Mouse (Mus musculus): ENCODE results near the gene Mansc1.

Gene Mansc1

DNA sequence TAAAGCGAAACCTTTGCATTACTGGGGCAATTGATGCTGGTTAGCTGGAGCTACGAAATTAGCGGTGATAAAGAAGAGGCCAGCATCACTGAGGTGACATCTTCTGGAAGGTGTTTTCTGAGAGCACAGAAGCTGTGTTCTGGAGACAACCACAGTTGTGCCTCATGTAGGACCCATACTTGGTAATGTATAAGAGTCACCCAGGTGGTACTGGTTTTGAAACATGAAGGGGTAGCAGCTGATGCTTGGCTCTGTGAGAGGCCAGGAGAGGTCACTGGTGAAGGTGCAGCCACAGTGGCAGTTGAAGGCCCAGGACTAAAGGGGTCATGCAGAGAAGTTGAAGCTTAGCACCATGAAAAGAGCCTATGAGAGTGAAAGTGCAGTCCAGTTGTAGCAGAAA is 6.9 kb upstream of the Mansc1 start, which contains the start of gene Borcs5:
Gene Borcs5 (plus strand): TSS at position 301 of the 400 bp plus-strand sequence.
- DNase-seq (ENCODE audit: low spot score), result no peak

DNA sequence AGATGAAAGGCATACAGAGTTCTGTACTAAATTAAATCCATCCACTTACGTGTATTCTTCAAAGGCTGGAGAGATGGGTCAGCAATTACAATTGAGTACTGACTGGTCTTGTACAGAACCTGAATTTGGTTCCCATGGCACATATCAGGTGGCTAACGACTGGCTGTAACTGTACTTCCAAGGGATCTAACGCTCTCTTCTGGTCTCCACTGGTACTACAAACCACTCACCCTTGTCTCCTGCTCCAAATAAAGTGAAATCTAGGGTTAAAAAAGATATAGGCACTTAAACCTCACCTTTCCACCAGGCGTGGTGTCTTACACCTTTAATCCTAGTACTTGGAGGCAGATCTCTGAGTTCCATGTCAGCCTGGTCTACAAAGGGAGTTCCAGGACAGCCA is 4.2 kb upstream of the Mansc1 start:
- no peak for DNase-seq (ENCODE audit: low spot score)

DNA sequence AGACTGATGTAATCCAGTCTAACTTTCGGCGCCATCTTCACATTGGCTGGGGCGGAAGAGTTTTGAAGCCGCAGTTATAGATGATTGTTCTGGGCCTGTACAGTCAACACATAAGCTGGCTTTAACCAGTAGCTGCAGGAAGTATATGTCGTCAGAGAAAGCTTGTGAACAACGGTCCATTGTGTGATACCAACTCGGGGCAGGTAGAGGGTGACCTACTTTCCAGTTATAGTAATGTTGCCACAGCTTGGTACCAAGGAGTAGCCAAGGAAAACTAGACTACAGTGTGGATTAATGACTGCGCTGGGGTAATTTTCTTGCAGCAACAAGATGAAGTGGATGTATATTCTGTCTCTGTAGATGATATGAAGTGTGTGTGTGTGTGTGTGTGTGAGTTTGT is 1.3 kb upstream of the Mansc1 start:
- no peak for DNase-seq (ENCODE audit: low spot score)

DNA sequence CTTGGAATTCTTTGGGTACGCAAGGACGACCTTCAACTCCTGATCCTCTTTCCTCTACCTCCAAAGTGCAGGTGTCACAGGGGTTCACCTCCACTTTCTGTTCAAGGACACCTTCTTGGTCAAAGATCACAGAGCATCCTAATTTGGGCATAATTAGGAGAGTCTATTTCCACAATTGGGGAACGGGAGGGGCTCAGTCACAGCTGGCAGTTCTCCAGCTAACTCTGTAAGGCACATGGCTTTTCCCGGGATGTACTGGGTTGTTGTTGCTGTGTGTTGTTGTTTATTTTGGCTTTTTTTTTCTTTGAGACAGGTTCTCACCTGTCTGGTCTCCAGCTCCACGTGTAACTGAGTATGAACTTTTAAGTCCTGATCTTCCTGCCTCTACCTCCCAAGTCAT is 468 bp upstream of the Mansc1 start:
- no peak for DNase-seq (ENCODE audit: low spot score)

DNA sequence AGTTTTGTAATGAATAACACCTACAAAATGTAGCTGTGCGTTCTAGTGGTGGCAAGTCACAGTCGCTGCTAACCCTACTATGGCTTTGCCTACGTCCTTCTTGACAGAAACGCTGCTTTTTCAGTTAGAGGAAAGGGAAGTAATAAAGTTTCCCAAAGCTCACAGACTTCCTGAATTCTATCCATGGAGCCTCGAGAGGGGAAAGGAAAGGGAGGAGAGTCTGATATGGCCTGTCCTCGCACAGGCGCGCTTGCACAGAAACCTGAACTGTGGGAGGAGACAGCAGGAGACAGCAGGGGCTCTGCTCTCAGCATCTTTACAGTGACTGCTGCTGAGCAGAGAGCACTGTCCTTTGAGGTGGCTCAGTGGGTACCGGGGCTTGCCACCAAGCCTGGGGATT is 1.8 kb downstream of the Mansc1 start:
- no peak for DNase-seq (ENCODE audit: low spot score)

DNA sequence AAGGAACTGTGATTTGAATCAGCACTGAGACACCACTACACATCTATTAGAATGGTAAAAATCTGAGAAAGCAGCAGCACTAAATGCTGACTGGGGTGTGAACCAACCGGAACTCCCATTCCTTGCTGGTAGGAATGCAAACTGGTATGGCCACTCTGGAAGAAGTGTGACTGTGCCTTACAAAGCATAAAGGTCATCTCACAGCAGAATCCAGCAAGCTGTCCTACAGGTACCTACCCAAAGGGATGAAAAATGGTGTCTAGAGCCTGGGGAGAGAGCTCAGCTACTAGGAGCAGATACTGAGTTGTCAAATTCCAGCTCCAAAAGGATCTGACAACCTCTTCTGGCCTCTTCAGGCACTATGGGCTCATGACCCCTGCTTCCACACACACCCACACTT is 5.7 kb downstream of the Mansc1 start:
- no peak for DNase-seq (ENCODE audit: low spot score)

DNA sequence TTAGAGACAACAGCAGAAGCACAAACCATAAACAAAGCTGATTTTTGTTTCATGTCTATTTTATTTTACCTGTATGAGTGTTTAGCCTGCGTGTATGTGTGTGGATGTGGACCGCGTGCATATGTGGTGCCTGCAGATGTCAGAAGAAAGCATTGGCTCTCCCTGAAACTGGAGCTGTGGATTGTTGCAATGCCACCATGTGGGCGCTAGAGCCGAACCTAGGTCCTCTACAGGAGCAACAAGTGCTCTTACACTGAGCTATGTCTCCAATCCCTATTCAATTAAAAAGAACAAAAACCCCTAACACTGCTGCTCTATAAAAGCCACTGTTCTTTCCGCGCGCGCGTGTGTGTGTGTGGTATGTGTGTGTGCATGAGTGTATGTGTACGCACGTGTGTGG is 6.9 kb downstream of the Mansc1 start:
- DNase-seq (ENCODE audit: low spot score), result no peak

DNA sequence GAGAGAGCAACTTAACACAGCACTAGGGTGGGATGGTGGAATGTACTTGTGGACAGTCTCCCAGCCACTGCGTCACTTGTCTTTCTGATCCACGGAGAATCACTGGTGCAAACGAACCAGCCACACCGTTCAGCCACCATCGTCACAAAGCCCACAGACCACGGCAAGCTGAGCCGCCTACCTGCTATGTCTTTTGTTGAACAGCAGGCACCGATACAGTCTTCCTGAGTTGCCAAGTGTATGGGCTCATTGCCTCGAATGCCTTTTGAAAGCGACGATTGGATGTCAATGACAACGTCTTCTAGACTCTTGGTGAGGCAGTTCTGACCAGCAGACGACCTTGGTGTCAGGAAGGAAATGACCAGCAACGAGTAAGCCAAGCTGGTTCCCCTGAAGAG is 10.7 kb downstream of the Mansc1 start:
- no peak for DNase-seq (ENCODE audit: low spot score)

DNA sequence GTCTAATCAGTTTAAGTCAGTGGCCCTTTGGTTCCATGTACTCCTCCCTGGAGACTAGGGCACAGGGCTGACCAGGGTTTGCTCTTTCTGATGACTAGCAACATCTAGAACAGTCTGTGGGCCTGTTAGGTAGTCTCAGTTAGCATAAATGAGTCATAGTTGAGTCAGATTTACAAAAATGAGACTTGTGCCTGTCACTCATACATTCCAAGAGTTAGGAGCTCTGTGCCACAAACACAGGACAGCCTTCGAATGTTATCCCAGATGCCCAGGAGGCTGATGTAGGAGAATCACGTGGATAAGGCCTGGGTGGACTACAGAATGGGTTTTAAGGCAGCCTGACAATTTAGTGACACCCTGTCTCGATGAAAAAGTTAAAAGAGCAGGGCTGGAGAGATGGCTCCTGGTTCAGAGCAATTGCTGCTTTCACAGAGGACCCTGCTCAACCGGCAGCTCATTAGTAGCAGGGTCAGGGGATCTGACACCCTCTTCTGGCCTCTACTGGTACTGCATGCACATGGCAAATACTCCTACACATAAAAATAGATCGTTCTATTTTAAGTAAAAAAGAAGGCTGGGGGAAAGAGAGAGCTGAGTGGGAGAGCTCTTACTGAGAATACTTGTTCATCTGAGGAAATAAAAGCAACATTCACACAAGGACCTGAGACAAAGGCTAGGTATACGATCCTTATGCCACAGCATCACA is 11.3 kb downstream of the Mansc1 start:
- DNase-seq (ENCODE audit: low spot score), result no peak

DNA sequence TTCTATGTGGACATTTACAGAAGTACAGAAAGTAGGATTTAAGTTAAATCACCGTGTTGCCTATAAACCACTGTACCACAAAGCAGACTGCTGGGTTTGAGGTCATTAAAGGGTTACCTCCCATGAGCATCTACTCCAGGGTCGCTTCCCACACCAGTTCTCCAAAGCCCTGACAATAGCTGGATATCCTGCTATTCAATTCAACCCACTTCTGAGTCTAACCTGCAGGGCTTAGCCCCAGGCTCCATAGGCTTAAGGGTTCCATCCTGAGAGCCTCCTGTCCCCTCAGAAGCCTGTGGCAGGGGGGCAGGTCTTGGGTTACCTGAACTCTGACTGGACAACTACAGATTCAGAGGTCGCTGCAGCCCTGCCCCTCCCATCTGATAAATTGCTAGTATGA is 12.2 kb downstream of the Mansc1 start:
- DNase-seq (ENCODE audit: low spot score), result no peak

DNA sequence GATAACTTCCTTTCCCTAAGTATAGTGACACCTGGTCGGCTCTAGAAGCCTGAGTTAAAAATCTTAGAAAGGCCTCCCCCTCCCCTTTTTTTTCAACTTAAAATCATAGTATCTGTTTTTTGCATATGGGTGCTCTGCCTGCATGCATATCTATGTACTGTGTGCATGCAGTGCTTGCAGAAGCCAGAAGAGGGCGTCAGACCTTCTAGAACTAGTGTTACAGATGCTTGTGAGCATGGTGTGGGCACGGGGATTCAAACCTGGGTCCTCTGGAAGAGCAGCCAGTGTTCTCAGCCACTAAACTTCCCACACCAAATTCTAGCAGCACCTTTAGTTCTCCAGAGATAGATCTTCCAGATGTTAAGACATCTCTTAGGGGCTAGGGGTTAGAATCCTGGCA is 14.7 kb downstream of the Mansc1 start:
- no peak for DNase-seq (ENCODE audit: low spot score)

DNA sequence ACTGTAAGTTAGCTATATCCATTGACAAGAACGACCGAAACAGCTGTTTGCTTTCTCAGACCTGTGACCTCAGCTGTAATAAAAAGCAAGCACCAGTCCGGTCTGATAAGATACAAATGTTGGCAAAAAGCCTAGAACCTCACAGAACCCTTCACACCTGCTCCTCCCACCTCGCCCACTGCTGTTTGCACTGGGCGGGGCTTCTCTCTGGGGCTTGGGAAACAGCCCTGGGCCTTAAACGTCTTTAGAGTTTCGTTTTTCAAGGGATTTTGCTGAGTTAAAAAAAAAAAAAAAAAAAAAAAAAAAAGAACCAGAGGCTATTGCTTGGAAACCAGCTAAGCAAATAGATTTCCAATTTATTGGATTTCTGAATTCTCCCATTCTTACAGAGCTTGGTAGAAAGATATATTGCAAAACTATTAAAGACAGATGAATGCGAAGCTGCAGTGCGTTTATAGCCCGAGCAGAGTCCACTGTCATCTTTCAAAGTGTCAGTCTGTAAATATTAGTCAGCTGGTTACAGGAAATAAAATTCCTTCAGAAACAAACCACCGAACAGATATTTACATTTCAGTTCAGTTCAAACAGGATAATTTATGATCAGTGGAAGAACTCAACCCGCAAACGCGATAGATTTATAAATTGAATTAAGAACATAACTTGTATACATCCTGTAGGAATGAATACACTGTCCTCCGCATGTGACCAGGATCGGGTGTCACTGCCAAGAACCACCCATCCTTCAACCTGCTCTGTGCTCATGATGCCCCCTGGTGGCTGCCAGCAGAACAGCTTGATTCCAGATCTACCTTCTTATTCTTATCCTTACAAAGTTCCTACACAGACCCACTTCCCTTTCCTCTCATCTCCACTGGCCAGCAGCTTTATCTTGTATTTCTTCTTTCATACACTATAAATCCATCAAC is 17.3 kb downstream of the Mansc1 start:
- DNase-seq (ENCODE audit: low spot score), result peak; percentile 67

DNA sequence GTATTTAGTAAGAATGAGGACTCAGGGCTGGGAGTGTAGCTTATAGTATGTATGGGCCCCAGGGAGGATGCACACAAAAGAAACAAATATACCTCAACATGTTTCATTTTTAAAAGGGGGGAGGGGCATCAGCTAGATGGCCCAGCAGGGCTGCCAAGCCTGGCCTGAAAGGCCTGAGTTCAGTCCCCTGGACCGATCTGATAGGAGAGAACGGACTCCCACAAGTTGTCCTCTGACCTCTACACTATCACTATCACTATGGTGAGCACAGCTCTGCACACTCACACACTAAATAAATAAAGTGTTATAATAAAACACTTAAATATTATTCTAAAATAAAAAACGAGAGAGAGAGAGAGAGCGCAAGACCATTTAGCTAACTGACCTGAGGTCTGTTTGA is 18.0 kb downstream of the Mansc1 start:
- no peak for DNase-seq (ENCODE audit: low spot score)

DNA sequence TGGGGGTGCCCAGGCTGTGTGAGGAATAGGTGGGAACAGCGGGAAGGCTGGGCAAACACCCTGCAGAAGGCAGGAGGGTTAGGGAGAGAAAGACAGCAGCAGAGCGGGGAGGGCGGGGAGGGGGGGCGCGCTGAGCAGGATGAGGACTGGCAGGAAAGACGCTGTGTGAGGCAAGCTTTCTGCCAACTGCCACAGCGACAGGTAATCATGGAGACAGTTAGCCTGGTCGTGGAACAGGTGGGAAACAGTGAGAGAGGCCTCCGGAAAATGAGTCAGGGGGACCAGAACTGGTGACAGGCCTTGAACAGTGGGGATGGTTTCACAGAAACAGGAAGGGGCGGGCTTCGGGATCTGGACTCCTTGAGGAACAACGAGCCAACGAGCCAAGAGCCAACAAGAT is 20.4 kb downstream of the Mansc1 start:
- no peak for DNase-seq (ENCODE audit: low spot score)

DNA sequence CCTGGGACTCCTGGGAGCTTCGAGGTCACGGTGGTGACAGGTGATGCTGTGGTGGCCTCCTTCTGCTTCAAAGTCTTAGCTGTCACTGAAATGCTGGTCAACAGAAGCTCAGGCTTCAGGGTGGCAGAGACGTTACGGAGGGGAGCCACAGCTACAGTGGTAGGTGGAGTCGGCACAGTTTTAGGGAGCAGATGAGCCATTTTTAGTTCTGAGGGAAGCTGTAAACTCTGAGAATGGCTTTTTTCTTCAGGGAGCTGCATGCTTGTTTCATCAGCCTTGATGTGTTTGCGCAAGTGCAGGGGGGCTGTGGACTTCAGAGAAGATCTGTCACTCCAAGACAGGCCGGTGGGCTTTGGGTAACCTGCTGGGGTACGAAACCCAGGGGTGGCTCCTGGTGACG is 21.9 kb downstream of the Mansc1 start:
- DNase-seq (ENCODE audit: low spot score), result no peak

DNA sequence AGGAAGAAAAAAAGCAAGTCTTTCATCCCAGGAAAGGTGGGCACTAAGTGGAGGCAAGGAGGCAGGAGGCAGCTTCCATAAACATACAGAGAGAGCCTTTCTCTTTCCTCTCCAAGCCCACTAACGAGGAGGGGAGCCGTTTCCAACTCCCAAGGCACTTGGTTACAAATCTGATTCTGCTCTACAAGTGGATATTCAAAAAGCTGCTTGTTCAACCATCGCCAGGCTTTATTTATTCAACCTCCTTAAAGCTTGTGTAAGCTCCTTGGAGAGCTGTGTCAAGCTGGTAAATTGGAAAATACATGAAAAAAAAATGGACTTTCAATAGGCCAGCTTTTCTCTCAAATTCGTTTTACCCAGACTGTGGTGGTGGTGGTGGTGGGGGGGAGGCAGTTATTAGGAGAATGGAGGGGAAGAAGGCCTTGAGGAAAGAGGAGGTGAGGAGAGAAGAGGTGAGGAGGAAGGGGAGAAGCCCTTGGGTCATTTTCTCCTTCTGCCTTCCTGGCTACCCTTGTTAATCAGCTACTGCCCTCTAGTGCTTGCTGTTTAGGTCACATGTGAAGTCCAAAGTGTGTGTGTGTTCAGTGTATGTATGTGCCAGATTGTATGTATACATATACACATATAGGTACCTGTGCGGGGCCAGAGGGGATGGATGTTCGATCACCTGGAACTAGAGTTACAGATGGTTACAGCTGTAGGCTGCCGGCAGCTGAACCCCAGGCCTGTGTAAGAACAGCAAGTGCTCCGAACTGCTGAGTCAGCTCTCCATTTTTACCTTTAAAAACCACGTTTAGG is 25.1 kb downstream of the Mansc1 start:
- DNase-seq (ENCODE audit: low spot score), result no peak

DNA sequence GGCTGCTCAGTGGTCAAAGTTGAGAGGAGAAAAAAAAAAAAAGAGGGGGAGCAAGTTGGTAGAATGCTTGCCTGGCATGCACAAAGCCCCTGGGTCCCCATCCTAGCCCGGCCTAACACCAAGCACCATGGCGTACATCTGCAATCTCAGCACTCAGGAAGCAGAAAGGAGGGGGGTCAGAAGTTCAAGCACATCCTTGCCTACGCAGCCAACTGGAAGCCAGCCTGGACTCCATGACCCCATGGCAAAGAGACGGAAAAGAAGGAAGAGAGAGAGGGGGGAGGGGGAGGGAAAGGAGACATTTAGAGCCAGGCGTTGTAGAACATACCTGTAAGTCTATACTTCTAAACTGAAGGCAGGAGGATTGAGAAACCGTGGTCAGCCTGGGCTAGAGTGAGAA is 25.7 kb downstream of the Mansc1 start:
- DNase-seq (ENCODE audit: low spot score), result no peak

DNA sequence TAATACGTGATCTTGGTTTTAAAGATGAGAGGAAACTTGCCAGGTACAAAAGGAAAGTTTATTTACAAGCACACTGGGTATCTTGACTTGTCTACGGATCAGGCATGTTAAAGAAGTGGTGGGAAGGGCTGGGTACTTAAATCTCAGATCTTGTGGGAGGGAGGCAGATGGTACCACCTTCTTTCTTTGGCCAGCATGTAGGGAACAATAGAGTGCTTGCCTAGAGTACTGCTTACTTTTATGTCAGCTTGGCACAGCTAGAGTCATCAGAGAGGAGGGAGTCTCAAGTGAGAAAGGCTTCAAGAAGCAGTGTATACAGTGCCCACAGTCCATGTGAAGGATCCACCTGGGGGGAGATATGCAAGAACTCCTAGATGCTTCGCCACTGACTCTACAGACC is 27.1 kb downstream of the Mansc1 start:
- DNase-seq (ENCODE audit: low spot score), result no peak

DNA sequence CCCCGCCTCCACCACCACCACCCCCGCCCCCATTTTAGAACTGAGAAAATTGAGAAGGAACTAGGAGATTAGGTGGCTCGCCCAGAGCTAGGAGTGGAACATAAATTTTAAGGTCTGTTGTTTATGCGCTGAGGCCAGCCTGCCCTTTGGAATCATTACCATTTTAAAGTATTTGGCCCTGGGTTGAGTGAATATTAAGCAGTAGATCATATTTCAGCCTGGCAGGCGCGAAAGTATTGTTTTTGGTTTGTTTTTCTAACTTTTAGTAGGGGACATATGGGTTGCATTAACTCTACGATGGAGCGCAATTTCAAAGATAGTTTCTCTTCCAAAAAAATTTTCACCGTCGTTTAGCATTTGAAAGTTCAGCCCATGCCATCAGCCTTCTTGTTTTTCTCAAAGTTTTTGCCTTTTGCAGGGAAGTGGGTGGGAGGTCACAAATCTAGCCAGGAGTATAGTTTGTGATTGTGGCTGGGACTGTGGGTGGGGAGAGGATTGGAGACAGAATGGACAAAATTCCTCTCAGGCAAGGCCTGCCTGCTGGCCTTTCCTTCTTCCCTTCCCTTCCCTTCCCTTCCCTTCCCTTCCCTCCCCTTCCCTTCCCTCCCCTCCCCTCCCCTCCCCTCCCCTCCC is 29.8 kb downstream of the Mansc1 start:
- DNase-seq (ENCODE audit: low spot score), result no peak

DNA sequence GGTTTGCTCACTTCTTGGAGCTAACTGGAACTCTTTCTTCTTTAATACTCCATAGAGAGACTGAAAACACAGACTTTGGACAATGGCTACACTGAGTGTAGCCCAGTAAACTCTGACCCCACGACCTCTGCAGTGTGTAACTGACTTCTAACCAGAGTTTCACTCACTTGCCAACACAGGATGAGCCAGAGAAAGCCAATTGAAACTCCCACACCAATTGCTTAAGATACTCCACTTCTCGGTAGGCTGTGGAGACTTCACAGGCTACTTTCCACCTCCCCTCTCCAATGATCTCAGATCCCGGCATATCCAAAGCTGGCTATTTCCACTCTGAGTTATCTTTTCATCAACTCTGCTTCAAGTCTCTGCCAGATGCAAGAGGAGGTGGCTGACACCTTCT is 30.5 kb downstream of the Mansc1 start:
- no peak for DNase-seq (ENCODE audit: low spot score)

DNA sequence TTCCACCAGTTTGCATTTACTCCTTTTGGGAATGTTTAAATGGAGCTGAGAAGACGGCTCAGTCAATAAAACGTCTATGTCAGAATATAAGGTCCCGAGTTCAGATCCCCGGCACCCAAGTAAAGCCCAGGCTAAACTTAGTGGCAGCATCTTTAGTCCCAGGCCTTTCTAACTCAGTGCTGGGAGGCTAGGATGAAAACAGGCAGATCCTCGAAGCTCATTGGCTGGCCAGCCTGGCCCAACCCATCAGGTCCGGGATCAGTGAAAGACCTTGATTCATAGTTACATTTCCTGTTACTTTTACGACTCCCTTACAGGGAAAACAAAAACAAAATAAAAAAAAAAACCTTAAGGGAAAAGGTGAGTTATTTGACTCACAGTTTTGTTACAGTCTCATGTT is 31.2 kb downstream of the Mansc1 start:
- no peak for DNase-seq (ENCODE audit: low spot score)

DNA sequence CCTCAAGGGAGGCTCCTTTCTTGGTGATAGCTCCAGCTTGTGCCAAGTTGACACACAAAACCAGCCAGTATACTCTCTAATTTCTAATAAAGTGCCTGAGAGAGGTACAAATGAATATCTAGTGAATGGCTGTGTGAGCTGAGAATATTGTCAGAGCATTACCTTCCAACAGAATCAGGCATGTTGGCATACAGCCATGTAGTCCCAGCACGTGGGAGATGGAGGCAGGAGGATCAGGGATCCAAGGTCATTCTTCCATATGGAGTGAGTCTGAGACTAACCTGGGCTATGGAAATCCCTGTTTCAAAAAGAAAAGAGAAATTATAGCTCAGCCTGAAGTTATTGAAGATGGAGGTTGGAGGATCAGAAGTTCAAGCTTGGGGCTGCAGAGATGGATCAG is 33.0 kb downstream of the Mansc1 start:
- no peak for DNase-seq (ENCODE audit: low spot score)

Data from ovary, adult 18-20 months (tissue).